Mouse (Mus musculus) bone marrow macrophage, adult 2 months (primary cell): ENCODE results near the gene Lad1.

Source experiments
- CTCF ChIP-seq: IDR thresholded peaks from 2 replicates; pipeline ENCODE4 v1.5.1; 2012; ENCODE audit warnings: low read depth, mild to moderate bottlenecking, low read length, moderate library complexity
- POLR2A ChIP-seq: IDR thresholded peaks from 2 replicates; pipeline ENCODE4 v1.6.1; 2012; ENCODE audit warnings: mild to moderate bottlenecking, low read depth, low read length, borderline replicate concordance

GRCm38 (mm10) chr1:135792143-135792939, 26.1 kb upstream of the Lad1 start:
- TF ChIP-seq CTCF (no peak), POLR2A (no peak)
